8 mouse cellular contexts compared by ENCODE assay signal in the genomic region with DNA sequence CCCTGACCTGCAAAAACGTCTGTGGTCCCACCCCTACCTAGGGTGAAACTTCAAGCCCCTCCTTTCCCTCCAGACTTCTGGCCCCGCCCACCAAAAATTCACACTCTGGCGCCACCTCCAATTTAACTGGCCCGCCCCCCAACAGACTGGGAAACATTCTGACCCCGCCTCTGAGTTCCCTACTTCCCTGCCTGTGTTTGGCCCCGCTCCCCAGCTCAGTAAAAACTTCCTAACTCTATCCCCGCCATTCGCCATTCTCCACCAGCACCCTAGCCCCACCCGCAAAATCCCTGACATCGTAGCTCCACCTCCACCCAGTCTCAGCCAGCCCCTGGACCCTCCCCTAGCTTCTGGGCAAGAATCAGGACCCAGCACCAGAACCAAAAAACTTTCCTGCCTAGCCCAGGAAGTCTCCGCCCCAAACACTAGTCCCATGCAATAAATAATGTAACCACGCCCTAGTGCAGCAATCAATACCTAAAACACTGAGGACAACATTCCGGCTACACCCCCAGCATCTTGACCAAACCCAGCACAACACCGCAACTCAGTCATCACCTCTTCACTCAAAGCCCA. TPM values are rescaled to one million over a fixed set of nuclear protein-coding genes. Genes with fewer than 3 reads are reported as not detected.
DNase-seq lines count a peak whose midpoint lies in the region; ATAC-seq lines count a peak whose summit lies in the region.

No protein-coding gene starts in this region.

- H3K4me3 ChIP-seq in embryonic facial prominence, embryonic 15.5 days (replicated peaks): peak overlapping the region; percentile 61
- peak overlapping the region; percentile 71 for H3K4me3 ChIP-seq in heart, embryonic 10.5 days
- peak overlapping the region; percentile 81 for H3K4me3 ChIP-seq in liver, embryonic 16.5 days (ENCODE audit: low read depth, low read length)
- peak overlapping the region; percentile 74 for H3K4me3 ChIP-seq in neural tube, embryonic 12.5 days

- ATAC-seq in embryonic facial prominence, embryonic 15.5 days (ENCODE audit: insufficient number of reproducible peaks, low FRiP score, low TSS enrichment, low read depth): peak; percentile 58
- peak; percentile 18 for ATAC-seq in liver, embryonic 16.5 days (ENCODE audit: low read depth)
- ATAC-seq in neural tube, embryonic 12.5 days (ENCODE audit: low FRiP score, low read depth): peak; percentile 49

- H3K27ac ChIP-seq in embryonic facial prominence, embryonic 15.5 days (replicated peaks): peak overlapping the region; percentile 99
- H3K27ac ChIP-seq in heart, embryonic 10.5 days: peak overlapping the region; percentile 98; the same call in 1 of the 2 replicates
- peak overlapping the region; percentile 84 for H3K27ac ChIP-seq in liver, embryonic 16.5 days (ENCODE audit: low read length)
- no peak overlapping the region for H3K27ac ChIP-seq in neural tube, embryonic 12.5 days

- peak overlapping the region; percentile 69 for H3K4me2 ChIP-seq in embryonic facial prominence, embryonic 15.5 days (replicated peaks)
- peak overlapping the region; percentile 89 for H3K4me2 ChIP-seq in liver, embryonic 16.5 days (ENCODE audit: low read depth, low read length)
- H3K4me2 ChIP-seq in neural tube, embryonic 12.5 days (replicated peaks): peak overlapping the region; percentile 60

- peak; percentile 68 for DNase-seq in CD4-positive, CD25-positive, alpha-beta regulatory T cell, adult 2 months (ENCODE audit: low read depth, low spot score)
- peak; percentile 25 to 68 for DNase-seq in adrenal gland, postnatal 4 days (ENCODE audit: low spot score in 2 of 2)
- DNase-seq in heart, embryonic 10.5 days (ENCODE audit: low spot score): peak; percentile 83
- peak; percentile 90 for DNase-seq in kidney, adult 9 months
- DNase-seq in testis, postnatal 14 days (ENCODE audit: low spot score): peak; percentile 79

- WGBS in embryonic facial prominence, embryonic 15.5 days: 2% methylated on average over 14 of the region's 14 CpGs
- WGBS in heart, embryonic 10.5 days: 5% methylated on average over 14 of the region's 14 CpGs
- WGBS in liver, embryonic 16.5 days (ENCODE audit: insufficient replicate concordance): 2% methylated on average over 14 of the region's 14 CpGs
- WGBS in neural tube, embryonic 12.5 days: 4% methylated on average over 14 of the region's 14 CpGs

- no peaks in the 10 kb centered on the region for H3K27me3 ChIP-seq in embryonic facial prominence, embryonic 15.5 days
- H3K27me3 ChIP-seq in heart, embryonic 10.5 days (ENCODE audit: insufficient read depth, poor library complexity, severe bottlenecking): no peaks in the 10 kb centered on the region
- no peaks in the 10 kb centered on the region for H3K27me3 ChIP-seq in liver, embryonic 16.5 days (ENCODE audit: control insufficient read depth, insufficient read depth, low read depth, low read length)
- no peaks in the 10 kb centered on the region for H3K27me3 ChIP-seq in neural tube, embryonic 12.5 days (replicated peaks)

- H3K9me3 ChIP-seq in embryonic facial prominence, embryonic 15.5 days (replicated peaks): no peaks in the 10 kb centered on the region
- H3K9me3 ChIP-seq in heart, embryonic 10.5 days: no peaks in the 10 kb centered on the region
- H3K9me3 ChIP-seq in liver, embryonic 16.5 days (replicated peaks; ENCODE audit: control insufficient read depth, low read length): no peaks in the 10 kb centered on the region
- no peaks in the 10 kb centered on the region for H3K9me3 ChIP-seq in neural tube, embryonic 12.5 days

- peaks cover 16% of the 10 kb centered on the region for H3K4me1 ChIP-seq in embryonic facial prominence, embryonic 15.5 days
- peaks cover 11% of the 10 kb centered on the region; the same call in 1 of the 2 replicates for H3K4me1 ChIP-seq in heart, embryonic 10.5 days
- peaks cover 21% of the 10 kb centered on the region for H3K4me1 ChIP-seq in liver, embryonic 16.5 days (ENCODE audit: control insufficient read depth, low read depth, low read length)
- peaks cover 9% of the 10 kb centered on the region for H3K4me1 ChIP-seq in neural tube, embryonic 12.5 days

- H3K36me3 ChIP-seq in embryonic facial prominence, embryonic 15.5 days: peaks cover 36% of the 10 kb centered on the region
- H3K36me3 ChIP-seq in heart, embryonic 10.5 days: peaks cover 38% of the 10 kb centered on the region
- peaks cover 26% of the 10 kb centered on the region for H3K36me3 ChIP-seq in liver, embryonic 16.5 days (ENCODE audit: control insufficient read depth, insufficient read depth)
- H3K36me3 ChIP-seq in neural tube, embryonic 12.5 days: peaks cover 37% of the 10 kb centered on the region

- H3K9ac ChIP-seq in embryonic facial prominence, embryonic 15.5 days: no peak overlapping the region
- H3K9ac ChIP-seq in liver, embryonic 16.5 days (ENCODE audit: low read depth, low read length): peak overlapping the region; percentile 50; the same call in 1 of the 2 replicates
- H3K9ac ChIP-seq in neural tube, embryonic 12.5 days: no peak overlapping the region

RNA-seq across cellular contexts. Expression of a gene that starts 1.1 kb away (rescaled TPM):
- total RNA-seq in adrenal gland, postnatal 4 days (2021): 100 to 1,000 TPM; 103 to 116 TPM
- 27.0 and 31.1 TPM in 2 replicates for polyA plus RNA-seq in embryonic facial prominence, embryonic 15.5 days (2015; fragmentation: Nextera tagmentation; extraction: Ambion mirVana)
- polyA plus RNA-seq in heart, embryonic 10.5 days (2016; fragmentation: Nextera tagmentation; extraction: Ambion mirVana): 19.6 and 31.0 TPM in 2 replicates
- 9.0 and 10.9 TPM in 2 replicates for polyA plus RNA-seq in liver, embryonic 16.5 days (2015; fragmentation: Nextera tagmentation; extraction: Ambion mirVana)
- polyA plus RNA-seq in neural tube, embryonic 12.5 days (2016; fragmentation: Nextera tagmentation; extraction: Ambion mirVana): 47.7 and 49.5 TPM in 2 replicates

RNA-seq across cellular contexts. Expression of a gene that starts 12.1 kb away (rescaled TPM):
- 10 to 100 TPM; 35.6 to 41.5 TPM for total RNA-seq in adrenal gland, postnatal 4 days (2021)
- 29.6 and 32.8 TPM in 2 replicates for polyA plus RNA-seq in embryonic facial prominence, embryonic 15.5 days (2015; fragmentation: Nextera tagmentation; extraction: Ambion mirVana)
- 6.2 and 10.0 TPM in 2 replicates for polyA plus RNA-seq in heart, embryonic 10.5 days (2016; fragmentation: Nextera tagmentation; extraction: Ambion mirVana)
- polyA plus RNA-seq in liver, embryonic 16.5 days (2015; fragmentation: Nextera tagmentation; extraction: Ambion mirVana): 3.5 and 4.4 TPM in 2 replicates
- 27.0 and 28.5 TPM in 2 replicates for polyA plus RNA-seq in neural tube, embryonic 12.5 days (2016; fragmentation: Nextera tagmentation; extraction: Ambion mirVana)

RNA-seq across cellular contexts. Expression of a gene that starts 22.7 kb away (rescaled TPM):
- 1 to 10 TPM; 9.6 to 9.9 TPM for total RNA-seq in adrenal gland, postnatal 4 days (2021)
- polyA plus RNA-seq in embryonic facial prominence, embryonic 15.5 days (2015; fragmentation: Nextera tagmentation; extraction: Ambion mirVana): 5.1 and 7.5 TPM in 2 replicates
- polyA plus RNA-seq in heart, embryonic 10.5 days (2016; fragmentation: Nextera tagmentation; extraction: Ambion mirVana): 8.3 and 9.5 TPM in 2 replicates
- polyA plus RNA-seq in liver, embryonic 16.5 days (2015; fragmentation: Nextera tagmentation; extraction: Ambion mirVana): 3.0 and 4.1 TPM in 2 replicates
- 22.7 and 25.0 TPM in 2 replicates for polyA plus RNA-seq in neural tube, embryonic 12.5 days (2016; fragmentation: Nextera tagmentation; extraction: Ambion mirVana)

RNA-seq across cellular contexts. Expression of a gene that starts 26.2 kb away (rescaled TPM):
- total RNA-seq in adrenal gland, postnatal 4 days (2021): 1 to 10 TPM; 4.8 to 6.2 TPM
- 4.4 and 4.5 TPM in 2 replicates for polyA plus RNA-seq in embryonic facial prominence, embryonic 15.5 days (2015; fragmentation: Nextera tagmentation; extraction: Ambion mirVana)
- 0.31 and 1.0 TPM in 2 replicates for polyA plus RNA-seq in heart, embryonic 10.5 days (2016; fragmentation: Nextera tagmentation; extraction: Ambion mirVana)
- polyA plus RNA-seq in liver, embryonic 16.5 days (2015; fragmentation: Nextera tagmentation; extraction: Ambion mirVana): 4.0 and 4.6 TPM in 2 replicates
- 0.87 and 1.2 TPM in 2 replicates for polyA plus RNA-seq in neural tube, embryonic 12.5 days (2016; fragmentation: Nextera tagmentation; extraction: Ambion mirVana)

RNA-seq across cellular contexts. Expression of a gene that starts 41.6 kb away (rescaled TPM):
- total RNA-seq in adrenal gland, postnatal 4 days (2021): under 1 TPM; 0.45 to 0.48 TPM
- 0.04 and 0.35 TPM in 2 replicates for polyA plus RNA-seq in embryonic facial prominence, embryonic 15.5 days (2015; fragmentation: Nextera tagmentation; extraction: Ambion mirVana)
- polyA plus RNA-seq in heart, embryonic 10.5 days (2016; fragmentation: Nextera tagmentation; extraction: Ambion mirVana): 0.54 and 0.57 TPM in 2 replicates
- polyA plus RNA-seq in liver, embryonic 16.5 days (2015; fragmentation: Nextera tagmentation; extraction: Ambion mirVana): 0.98 and 1.0 TPM in 2 replicates
- 0.09 and 0.10 TPM in 2 replicates for polyA plus RNA-seq in neural tube, embryonic 12.5 days (2016; fragmentation: Nextera tagmentation; extraction: Ambion mirVana)
